Mouse (Mus musculus): ENCODE data around the gene Ptprn2. TPM values are rescaled to one million over a fixed set of nuclear protein-coding genes. Genes with fewer than 3 reads are reported as not detected.
A peak's percentile ranks its signal among the peaks of the same experiment; 100 is the strongest.
"Not testable (repeated sequence)": the region's sequence is repeated elsewhere in the genome, so short reads cannot be mapped to it uniquely, and the experiment has no call there.

The Ptprn2 gene
- polyA plus RNA-seq, 1 experiment from 2014 or later, result 0.16 TPM

DNA sequence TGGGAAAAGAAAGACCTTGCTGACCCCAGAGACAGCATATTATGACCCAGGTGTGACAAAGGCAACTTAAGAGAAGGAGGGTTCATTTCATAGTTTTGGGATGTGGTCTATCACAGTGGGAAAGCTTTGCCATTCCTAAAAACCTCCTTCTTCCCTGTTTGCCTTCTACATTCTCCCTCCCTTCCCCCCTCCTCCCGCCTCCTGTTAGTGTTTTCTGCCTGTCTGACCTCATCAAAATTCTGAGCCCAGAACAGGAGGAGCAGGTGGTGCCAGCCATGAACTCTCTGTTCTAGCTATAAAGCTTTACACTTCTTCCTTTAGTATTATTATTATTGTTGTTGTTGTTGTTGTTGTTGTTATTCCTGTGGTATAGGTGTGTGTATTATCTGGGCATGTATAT is 3.6 kb upstream of the Ptprn2 start:
- H3K9me3 ChIP-seq, result no peaks in the 10 kb centered on the region
- H3K27me3 ChIP-seq (ENCODE audit: insufficient read depth, poor library complexity, severe bottlenecking), result peaks cover 24% of the 10 kb centered on the region
- WGBS, result 69% methylated on average over 1 of the region's 1 CpGs
- H3K36me3 ChIP-seq, result no peaks in the 10 kb centered on the region
- H3K27ac ChIP-seq, result no peak overlapping the region
- H3K4me1 ChIP-seq, result peaks cover 13% of the 10 kb centered on the region
- no peak overlapping the region for H3K4me3 ChIP-seq
- DNase-seq (ENCODE audit: low spot score), result peak; percentile 13

DNA sequence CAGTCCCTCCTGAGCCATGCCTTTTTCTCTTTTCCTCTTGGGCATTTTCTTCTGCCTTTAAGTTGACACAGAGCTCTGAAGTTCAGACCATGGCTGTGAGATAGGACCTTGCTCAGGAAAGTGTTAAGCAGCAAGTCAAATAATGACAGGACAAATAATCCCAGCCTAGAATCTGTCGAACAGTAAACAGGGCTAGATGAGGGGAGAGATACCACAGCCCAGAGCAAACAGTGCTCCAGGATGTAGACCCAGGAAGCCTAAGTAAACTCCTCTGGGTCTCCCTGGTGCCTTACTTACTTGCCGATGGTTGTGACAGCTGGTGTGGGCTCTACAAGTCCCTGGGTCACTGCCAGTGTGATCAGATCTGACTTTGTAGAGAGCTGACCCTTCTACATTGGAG is 1.9 kb upstream of the Ptprn2 start:
- Histone ChIP-seq H3K9me3 (no peaks in the 10 kb centered on the region), H3K27ac (no peak overlapping the region), H3K36me3 (no peaks in the 10 kb centered on the region), H3K27me3 (ENCODE audit: insufficient read depth, poor library complexity, severe bottlenecking) (peaks cover 33% of the 10 kb centered on the region), H3K4me1 (peaks cover 13% of the 10 kb centered on the region), H3K4me3 (no peak overlapping the region)
- DNase-seq (ENCODE audit: low spot score), result peak; percentile 53
- WGBS, result 36% methylated on average over 2 of the region's 2 CpGs

DNA sequence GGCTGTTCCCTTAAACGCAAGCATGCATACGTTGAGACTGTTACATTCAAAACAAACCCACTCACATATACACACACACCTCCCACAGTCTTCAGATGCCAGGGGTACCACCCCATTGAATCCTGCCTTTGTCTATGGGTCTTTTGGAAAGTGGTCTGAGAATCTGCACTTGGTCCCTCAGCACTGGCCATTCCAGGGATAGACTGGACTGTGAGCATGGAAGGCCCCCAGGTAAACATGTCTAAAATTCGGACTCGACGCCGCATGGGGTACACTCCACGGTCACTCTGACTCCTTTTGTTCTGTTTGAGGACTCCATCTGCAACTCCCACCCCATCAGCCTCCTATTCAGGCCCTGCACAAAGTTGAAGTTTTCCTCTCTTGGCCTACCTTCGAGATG is 529 bp upstream of the Ptprn2 start:
- Histone ChIP-seq H3K27ac (no peak overlapping the region), H3K36me3 (no peaks in the 10 kb centered on the region), H3K27me3 (ENCODE audit: insufficient read depth, poor library complexity, severe bottlenecking) (peaks cover 33% of the 10 kb centered on the region), H3K9me3 (no peaks in the 10 kb centered on the region), H3K4me1 (peaks cover 13% of the 10 kb centered on the region), H3K4me3 (peak overlapping the region; percentile 68)
- DNase-seq (ENCODE audit: low spot score), result peak; percentile 72
- WGBS, result 73% methylated on average over 8 of the region's 8 CpGs

DNA sequence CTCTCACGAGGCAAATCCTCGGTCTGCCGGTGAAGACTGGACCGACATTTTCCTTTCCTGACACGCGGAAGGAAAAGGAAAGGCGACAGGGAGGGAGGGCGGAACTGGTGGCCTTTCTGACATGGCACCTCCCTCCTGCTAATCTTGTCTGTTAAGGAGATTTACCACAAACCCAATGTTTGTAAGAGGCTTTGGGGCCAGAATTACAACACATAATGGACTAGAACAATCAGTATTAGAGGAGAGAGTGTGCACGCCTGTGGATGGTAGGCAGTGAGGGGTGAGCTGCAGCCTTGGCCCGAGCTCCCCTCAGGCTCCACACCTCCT is 847 bp downstream of the Ptprn2 start:
- H3K9me3 ChIP-seq, result no peaks in the 10 kb centered on the region
- DNase-seq (ENCODE audit: low spot score), result no peak
- no peak overlapping the region for H3K27ac ChIP-seq
- peaks cover 13% of the 10 kb centered on the region for H3K4me1 ChIP-seq
- H3K27me3 ChIP-seq (ENCODE audit: insufficient read depth, poor library complexity, severe bottlenecking), result peaks cover 33% of the 10 kb centered on the region
- H3K4me3 ChIP-seq, result peak overlapping the region; percentile 68
- no peaks in the 10 kb centered on the region for H3K36me3 ChIP-seq
- 5% methylated on average over 10 of the region's 10 CpGs for WGBS

DNA sequence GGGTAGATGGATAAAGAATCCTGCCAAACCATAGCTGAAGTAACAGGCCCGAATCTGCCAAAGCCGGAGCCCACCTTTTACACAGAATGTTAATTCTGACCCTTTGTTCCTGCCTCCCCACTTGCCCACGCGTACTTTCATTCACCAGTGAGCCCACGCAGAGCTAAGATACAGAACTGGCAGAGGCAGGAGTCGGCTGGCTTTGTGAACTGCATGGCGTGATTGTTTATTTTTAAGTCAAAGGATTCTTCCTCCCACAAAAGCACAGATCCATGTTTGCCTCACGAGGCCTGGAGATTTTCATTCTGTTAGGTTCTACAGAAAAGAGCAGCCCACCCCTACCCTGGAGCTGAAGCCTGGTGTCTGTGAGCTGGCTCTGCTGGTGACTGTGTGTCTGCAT is 3.3 kb downstream of the Ptprn2 start:
- Histone ChIP-seq H3K4me1 (peaks cover 13% of the 10 kb centered on the region), H3K9me3 (no peaks in the 10 kb centered on the region), H3K4me3 (no peak overlapping the region), H3K27ac (no peak overlapping the region), H3K36me3 (no peaks in the 10 kb centered on the region), H3K27me3 (ENCODE audit: insufficient read depth, poor library complexity, severe bottlenecking) (peaks cover 32% of the 10 kb centered on the region)
- 70% methylated on average over 8 of the region's 8 CpGs for WGBS
- peak; percentile 66 for DNase-seq (ENCODE audit: low spot score)

DNA sequence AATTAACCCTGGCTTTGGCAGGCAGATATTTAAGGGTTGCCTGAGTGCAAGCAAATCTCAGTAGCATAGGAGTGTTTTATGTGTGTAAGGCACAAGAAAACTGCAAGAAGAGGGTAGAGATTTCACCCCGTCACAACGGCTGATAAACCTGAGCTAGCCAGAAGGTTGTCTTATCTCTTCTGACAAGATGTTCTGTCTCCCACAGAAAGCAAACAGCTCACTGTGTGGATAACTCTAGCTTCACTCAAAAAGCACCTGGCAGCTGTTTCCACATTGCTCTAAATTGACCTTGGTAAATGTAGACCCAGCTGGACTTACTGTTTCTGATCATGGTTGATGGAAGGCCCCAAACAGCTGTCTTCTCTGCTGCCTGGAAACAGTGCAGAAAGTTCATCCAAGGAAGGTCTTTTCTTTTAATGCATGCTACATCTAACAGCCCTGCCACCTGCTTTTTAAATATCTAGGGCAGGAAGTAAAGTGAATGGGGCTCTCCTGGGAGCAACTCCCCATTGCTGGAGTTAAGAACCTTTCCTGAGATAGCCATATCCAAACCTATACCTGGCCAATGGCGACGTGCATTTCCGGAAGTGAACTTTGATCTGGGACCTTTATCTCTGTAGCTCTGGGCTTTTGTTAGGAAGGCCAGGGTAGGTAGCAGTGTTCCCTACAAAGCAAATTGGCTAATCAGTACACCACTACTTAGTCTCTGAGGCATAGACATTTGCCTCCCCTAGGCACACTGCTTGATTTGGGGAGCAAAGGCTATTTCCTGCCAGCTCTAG is 5.2 kb downstream of the Ptprn2 start:
- peak; percentile 28 for DNase-seq (ENCODE audit: low spot score)
- WGBS, result 57% methylated on average over 5 of the region's 5 CpGs
- Histone ChIP-seq H3K27me3 (ENCODE audit: insufficient read depth, poor library complexity, severe bottlenecking) (peaks cover 21% of the 10 kb centered on the region), H3K4me3 (no peak overlapping the region), H3K27ac (no peak overlapping the region), H3K9me3 (no peaks in the 10 kb centered on the region), H3K36me3 (no peaks in the 10 kb centered on the region), H3K4me1 (peaks cover 8% of the 10 kb centered on the region)

DNA sequence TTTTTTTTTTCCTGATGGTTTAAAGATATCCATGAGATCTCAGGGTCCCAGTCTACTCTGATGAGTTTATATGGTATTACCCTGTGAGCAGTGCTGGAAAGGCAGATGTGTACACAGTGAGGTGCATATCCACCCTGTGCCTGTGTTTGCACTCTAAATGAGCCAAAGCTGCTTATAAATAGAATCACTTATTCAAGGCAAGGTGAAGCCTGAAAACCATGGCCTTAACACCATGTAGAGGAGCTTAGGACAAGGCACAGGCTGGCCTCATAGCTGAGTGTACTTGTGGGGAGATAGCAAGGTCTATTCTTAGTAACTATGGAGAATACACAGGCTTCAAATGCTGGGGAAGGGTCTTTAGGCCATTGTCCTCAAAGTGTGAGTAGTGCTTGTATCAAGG is 13.1 kb downstream of the Ptprn2 start:
- no peaks in the 10 kb centered on the region for H3K27me3 ChIP-seq (ENCODE audit: insufficient read depth, poor library complexity, severe bottlenecking)
- no peaks in the 10 kb centered on the region for H3K36me3 ChIP-seq
- no peak overlapping the region for H3K4me3 ChIP-seq
- H3K4me1 ChIP-seq, result peaks cover 14% of the 10 kb centered on the region; the same call in 1 of the 2 replicates
- peak; percentile 57 for DNase-seq (ENCODE audit: low spot score)
- peak overlapping the region; percentile 3; the same call in 1 of the 2 replicates for H3K27ac ChIP-seq
- H3K9me3 ChIP-seq, result no peaks in the 10 kb centered on the region

DNA sequence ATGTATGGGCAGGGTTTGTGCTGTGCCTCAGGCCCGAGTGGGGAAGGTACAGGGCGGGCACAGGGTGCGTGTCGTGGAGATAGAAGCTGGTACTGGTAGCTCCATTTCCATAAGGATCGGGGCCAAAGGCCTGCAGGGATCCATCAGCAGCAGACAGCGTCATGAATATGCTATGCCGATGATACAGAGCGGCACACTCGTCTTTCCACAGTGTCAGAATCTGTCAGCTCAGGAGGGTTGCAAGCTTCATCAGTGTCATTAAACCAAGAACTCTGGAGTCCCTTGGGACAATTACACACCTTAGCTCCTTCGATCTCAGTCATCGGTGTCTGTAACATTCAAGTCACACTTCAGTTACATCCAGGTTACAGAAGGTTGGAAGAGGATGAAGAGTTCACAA is 15.1 kb downstream of the Ptprn2 start:
- 86% methylated on average over 11 of the region's 11 CpGs for WGBS
- Histone ChIP-seq H3K4me1 (peaks cover 14% of the 10 kb centered on the region; the same call in 1 of the 2 replicates), H3K27ac (no peak overlapping the region), H3K27me3 (ENCODE audit: insufficient read depth, poor library complexity, severe bottlenecking) (no peaks in the 10 kb centered on the region), H3K4me3 (no peak overlapping the region), H3K9me3 (no peaks in the 10 kb centered on the region), H3K36me3 (no peaks in the 10 kb centered on the region)
- peak; percentile 71 for DNase-seq (ENCODE audit: low spot score)

DNA sequence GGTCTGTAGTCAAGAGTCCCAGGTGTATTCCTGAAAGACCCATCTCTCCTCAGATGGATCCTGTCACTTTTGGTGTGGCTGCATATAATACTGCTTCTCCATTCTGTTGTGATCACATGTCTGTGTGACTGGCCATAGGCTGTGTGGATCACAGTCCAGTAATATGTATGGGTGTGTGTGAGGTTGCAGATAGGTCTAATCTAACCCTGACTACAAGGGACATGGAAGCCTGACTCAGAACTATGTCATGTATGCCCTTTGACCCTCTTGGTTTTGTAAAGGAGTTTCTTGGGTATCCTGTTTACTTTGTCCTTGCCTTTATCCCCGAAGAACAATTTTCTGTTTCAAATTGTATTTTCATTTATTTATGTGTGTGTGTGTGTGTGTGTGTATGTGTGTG is 27.0 kb downstream of the Ptprn2 start:
- DNase-seq (ENCODE audit: low spot score), result no peak
- Histone ChIP-seq H3K4me1 (no peaks in the 10 kb centered on the region), H3K9me3 (no peaks in the 10 kb centered on the region), H3K27me3 (ENCODE audit: insufficient read depth, poor library complexity, severe bottlenecking) (no peaks in the 10 kb centered on the region), H3K36me3 (no peaks in the 10 kb centered on the region), H3K4me3 (no peak overlapping the region), H3K27ac (no peak overlapping the region)
- 81% methylated on average over 1 of the region's 1 CpGs for WGBS

DNA sequence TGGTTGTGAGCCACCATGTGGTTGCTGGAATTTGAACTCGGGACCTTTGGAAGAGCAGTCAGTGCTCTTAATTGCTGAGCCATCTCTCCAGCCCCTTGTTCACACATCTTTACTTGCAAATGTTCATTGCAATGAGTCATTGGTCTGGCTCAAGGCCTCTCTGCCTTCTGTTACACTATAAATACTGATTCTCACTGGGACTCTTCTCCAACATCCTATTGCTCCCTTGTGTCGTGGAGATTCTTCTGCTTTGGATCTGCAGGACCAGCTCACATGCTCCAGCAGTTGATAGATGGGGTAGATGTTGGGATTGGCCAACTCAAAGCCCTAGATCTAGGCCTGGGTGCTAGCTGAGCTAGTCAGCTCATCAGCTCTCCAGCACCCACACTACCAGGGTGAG is 28.3 kb downstream of the Ptprn2 start:
- 84% methylated on average over 2 of the region's 2 CpGs for WGBS
- H3K36me3 ChIP-seq; H3K4me3 ChIP-seq; H3K27ac ChIP-seq; H3K4me1 ChIP-seq; H3K27me3 ChIP-seq (ENCODE audit: insufficient read depth, poor library complexity, severe bottlenecking); H3K9me3 ChIP-seq: not testable (repeated sequence)
- peak; percentile 71 for DNase-seq (ENCODE audit: low spot score)

DNA sequence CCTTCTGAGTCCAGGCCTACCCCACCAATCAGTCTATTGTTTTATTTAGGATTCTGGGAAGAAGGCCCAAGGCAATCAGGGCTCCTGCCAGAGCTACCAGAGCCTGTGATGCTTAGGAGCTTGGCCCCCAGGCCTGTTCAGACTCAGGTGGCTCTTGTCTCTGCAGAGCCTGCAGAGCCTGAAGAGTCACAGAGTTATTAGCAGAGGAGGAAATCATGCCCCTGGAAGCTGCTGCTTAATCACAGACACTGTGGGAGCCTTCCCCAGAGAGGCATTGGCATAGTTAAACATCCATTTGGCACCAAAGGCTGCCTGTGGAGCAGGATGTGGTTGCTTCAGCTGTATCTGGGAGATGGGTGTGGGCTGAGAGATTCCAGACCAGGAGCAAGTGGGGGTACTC is 30.3 kb downstream of the Ptprn2 start:
- H3K4me1 ChIP-seq, result no peaks in the 10 kb centered on the region
- peak; percentile 43 for DNase-seq (ENCODE audit: low spot score)

DNA sequence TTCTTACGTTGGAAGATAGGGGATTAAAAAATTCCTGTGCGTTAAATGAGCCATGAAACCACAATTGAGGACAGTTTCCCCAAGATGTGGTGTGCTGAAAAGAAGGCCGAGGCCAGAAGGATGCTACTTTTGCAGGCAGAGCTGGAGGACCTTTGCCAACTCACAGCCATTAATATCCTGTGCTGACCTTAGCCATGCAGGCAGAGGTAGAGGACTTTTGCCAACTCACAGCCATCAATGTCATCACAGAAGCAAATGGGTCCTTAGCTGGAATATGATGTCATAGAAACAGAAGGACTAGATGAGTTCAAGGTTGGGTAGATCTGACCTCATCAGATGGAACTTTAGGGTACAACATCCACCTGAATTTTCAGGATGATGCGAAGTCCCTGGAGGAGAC is 43.3 kb downstream of the Ptprn2 start:
- Histone ChIP-seq H3K27me3 (ENCODE audit: insufficient read depth, poor library complexity, severe bottlenecking) (no peaks in the 10 kb centered on the region), H3K9me3 (no peaks in the 10 kb centered on the region), H3K4me1 (no peaks in the 10 kb centered on the region), H3K27ac (no peak overlapping the region), H3K4me3 (no peak overlapping the region), H3K36me3 (no peaks in the 10 kb centered on the region)
- WGBS, result 71% methylated on average over 4 of the region's 4 CpGs
- peak; percentile 22 for DNase-seq (ENCODE audit: low spot score)

More for the DNA sequence above, 30.3 kb downstream of the Ptprn2 start:
- Histone ChIP-seq H3K36me3 (no peaks in the 10 kb centered on the region), H3K9me3 (no peaks in the 10 kb centered on the region), H3K27ac (no peak overlapping the region), H3K27me3 (ENCODE audit: insufficient read depth, poor library complexity, severe bottlenecking) (no peaks in the 10 kb centered on the region), H3K4me3 (no peak overlapping the region)

DNA sequence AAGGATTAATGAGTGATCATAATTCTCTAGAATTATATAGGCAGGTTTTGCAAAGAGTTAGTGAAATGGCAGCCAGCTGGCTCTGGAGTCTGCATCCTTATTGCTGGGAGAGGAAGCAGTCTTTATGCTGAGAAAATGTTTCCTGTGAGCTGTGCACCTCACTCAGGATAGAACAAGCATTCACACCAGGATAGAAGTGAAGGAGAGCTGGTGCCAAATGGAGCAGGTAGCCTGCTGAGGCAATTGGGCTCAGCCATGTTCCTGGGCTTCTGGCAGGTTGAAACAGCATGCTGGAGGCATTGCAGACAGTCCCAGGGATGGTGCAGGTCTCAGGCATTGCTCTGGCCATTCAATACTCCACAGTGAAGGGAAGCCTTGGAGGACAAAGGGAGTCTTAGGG is 47.8 kb downstream of the Ptprn2 start:
- Histone ChIP-seq H3K27me3 (ENCODE audit: insufficient read depth, poor library complexity, severe bottlenecking) (no peaks in the 10 kb centered on the region), H3K27ac (no peak overlapping the region), H3K36me3 (no peaks in the 10 kb centered on the region), H3K4me1 (no peaks in the 10 kb centered on the region), H3K4me3 (no peak overlapping the region), H3K9me3 (no peaks in the 10 kb centered on the region)
- no peak for DNase-seq (ENCODE audit: low spot score)

DNA sequence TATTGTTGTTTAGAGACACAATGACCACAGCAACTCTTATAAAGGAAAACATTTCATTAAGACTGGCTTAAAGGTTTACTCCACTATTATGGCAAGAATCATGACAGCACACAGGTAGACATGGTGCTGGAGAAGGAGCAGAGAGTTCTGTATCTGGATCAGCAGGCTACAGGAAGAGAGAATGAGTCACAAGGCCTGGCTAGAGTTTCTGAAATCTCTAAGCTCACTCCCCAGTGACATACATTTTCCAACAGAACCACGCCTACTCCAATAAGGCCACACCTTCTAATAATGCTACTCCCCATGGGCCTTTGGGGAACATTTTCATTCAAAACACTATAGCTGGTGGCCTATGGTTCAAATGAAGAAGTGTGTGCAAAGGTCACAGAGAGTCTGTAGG is 53.8 kb downstream of the Ptprn2 start:
- H3K4me3 ChIP-seq, result no peak overlapping the region
- no peak for DNase-seq (ENCODE audit: low spot score)
- no peaks in the 10 kb centered on the region for H3K27me3 ChIP-seq (ENCODE audit: insufficient read depth, poor library complexity, severe bottlenecking)
- H3K9me3 ChIP-seq, result no peaks in the 10 kb centered on the region
- WGBS, result 65% methylated on average over 1 of the region's 1 CpGs
- H3K27ac ChIP-seq, result no peak overlapping the region
- H3K36me3 ChIP-seq, result no peaks in the 10 kb centered on the region
- H3K4me1 ChIP-seq, result no peaks in the 10 kb centered on the region

All from heart, embryonic 10.5 days (tissue).